Mouse (Mus musculus): ENCODE results near the gene Cit. TPM values are rescaled to one million over a fixed set of nuclear protein-coding genes. Genes with fewer than 3 reads are reported as not detected.

Cit gene
- polyA plus RNA-seq, 1 experiment from 2014 or later = 15.9 TPM

DNA sequence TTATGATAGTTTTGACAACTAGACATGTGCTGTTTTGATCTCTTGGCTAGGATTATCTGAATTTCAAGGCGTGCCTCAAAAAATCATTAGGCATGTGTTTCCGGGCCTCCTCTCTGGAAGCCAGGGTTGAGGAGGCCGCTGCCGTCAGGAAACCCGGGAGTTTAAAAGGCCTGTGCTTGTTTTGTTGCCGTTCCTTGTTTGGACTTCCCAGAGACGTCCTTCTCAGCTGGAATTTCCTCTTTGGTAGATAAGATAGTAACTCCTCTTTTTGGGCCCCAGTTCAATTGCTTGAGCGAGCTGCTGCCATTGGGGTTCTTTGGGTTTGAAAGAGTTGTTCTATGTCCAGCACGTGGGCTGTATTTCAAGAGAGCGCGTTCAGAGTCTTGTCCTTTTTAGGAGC lies 21.2 kb downstream of the Cit start:
- Histone ChIP-seq H3K9ac (ENCODE audit: low read length) (no peak overlapping the region), H3K27ac (replicated peaks in 1 of 2; ENCODE audit: control insufficient read depth in 1 of 2, insufficient read depth in 1 of 2, low read depth in 2 of 2, low read length in 2 of 2) (peak overlapping the region; percentile 4 to 61; a peak in 2 of 4 replicates), H3K4me2 (ENCODE audit: low read length) (no peak overlapping the region), H3K4me3 (ENCODE audit: control insufficient read depth in 1 of 2, insufficient read depth in 1 of 2, low read depth in 1 of 2, low read length in 2 of 2) (no peak overlapping the region), H3K27me3 (ENCODE audit: control insufficient read depth, insufficient read depth, low read length) (no peaks in the 10 kb centered on the region), H3K9me3 (ENCODE audit: control insufficient read depth, low read length) (no peaks in the 10 kb centered on the region), H3K4me1 (ENCODE audit: control insufficient read depth in 2 of 2, insufficient read depth in 2 of 2, low read length in 2 of 2) (peaks cover 4 to 11% of the 10 kb centered on the region in 2 experiments; a peak in 3 of 4 replicates), H3K36me3 (ENCODE audit: control insufficient read depth, insufficient read depth, low read length) (peaks cover 35% of the 10 kb centered on the region)
- 27% methylated on average over 11 of the region's 11 CpGs for WGBS
- ATAC-seq (ENCODE audit: insufficient number of reproducible peaks, insufficient read depth, low FRiP score, low read depth) = no peak

DNA sequence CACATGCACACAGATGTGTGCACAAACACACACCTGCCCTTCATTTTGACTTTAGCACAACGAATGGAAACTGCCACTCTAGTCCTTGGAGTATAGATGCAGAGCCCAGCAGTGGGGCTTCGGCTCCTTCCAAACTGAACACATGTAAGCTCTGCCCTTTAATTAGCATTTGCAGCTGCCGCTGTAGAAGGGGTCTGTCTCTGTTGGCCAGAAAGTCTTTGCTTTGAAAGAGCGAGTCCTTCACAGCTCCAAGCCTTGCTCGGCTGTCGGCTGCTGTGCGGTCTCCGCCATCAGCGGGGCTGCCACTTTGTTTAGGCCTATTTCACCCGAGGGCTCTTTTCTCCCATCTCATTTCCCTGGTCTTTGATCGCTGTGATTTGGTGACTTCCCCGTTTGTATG lies 23.5 kb downstream of the Cit start:
- no peak overlapping the region for H3K4me3 ChIP-seq (ENCODE audit: control insufficient read depth in 1 of 2, insufficient read depth in 1 of 2, low read depth in 1 of 2, low read length in 2 of 2)
- peaks cover 6 to 11% of the 10 kb centered on the region in 2 experiments; a peak in 3 of 4 replicates for H3K4me1 ChIP-seq (ENCODE audit: control insufficient read depth in 2 of 2, insufficient read depth in 2 of 2, low read length in 2 of 2)
- no peak for ATAC-seq (ENCODE audit: insufficient number of reproducible peaks, insufficient read depth, low FRiP score, low read depth)
- WGBS = 88% methylated on average over 12 of the region's 12 CpGs
- H3K9ac ChIP-seq (ENCODE audit: low read length) = no peak overlapping the region
- H3K27ac ChIP-seq (replicated peaks in 1 of 2; ENCODE audit: control insufficient read depth in 1 of 2, insufficient read depth in 1 of 2, low read depth in 2 of 2, low read length in 2 of 2) = no peak overlapping the region
- no peak overlapping the region for H3K4me2 ChIP-seq (ENCODE audit: low read length)
- no peaks in the 10 kb centered on the region for H3K9me3 ChIP-seq (ENCODE audit: control insufficient read depth, low read length)
- H3K27me3 ChIP-seq (ENCODE audit: control insufficient read depth, insufficient read depth, low read length) = no peaks in the 10 kb centered on the region
- H3K36me3 ChIP-seq (ENCODE audit: control insufficient read depth, insufficient read depth, low read length) = peaks cover 24% of the 10 kb centered on the region

DNA sequence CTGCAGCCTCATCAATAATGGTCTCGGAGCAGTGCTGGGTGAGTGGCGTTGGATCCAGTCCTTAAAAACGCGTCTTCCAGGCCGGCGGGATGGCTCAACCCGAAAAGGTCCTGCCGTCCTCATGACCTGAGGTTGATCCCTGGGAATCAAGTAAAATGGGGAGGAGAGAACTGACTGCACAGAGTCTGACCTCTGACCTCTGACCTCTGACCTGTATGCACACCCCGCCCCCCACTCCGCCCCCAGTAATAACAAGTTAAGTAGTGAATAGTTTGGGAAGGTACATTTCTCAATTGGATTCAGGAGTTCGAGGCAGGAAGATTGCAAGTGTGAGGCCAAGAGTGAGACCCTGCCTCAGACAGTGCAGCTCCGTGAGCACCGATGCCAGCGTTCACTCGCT lies 24.1 kb downstream of the Cit start:
- Histone ChIP-seq H3K27ac (replicated peaks in 1 of 2; ENCODE audit: control insufficient read depth in 1 of 2, insufficient read depth in 1 of 2, low read depth in 2 of 2, low read length in 2 of 2) (no peak overlapping the region), H3K4me1 (ENCODE audit: control insufficient read depth in 2 of 2, insufficient read depth in 2 of 2, low read length in 2 of 2) (peaks cover 6 to 11% of the 10 kb centered on the region in 2 experiments; a peak in 3 of 4 replicates), H3K9me3 (ENCODE audit: control insufficient read depth, low read length) (no peaks in the 10 kb centered on the region), H3K9ac (ENCODE audit: low read length) (no peak overlapping the region), H3K36me3 (ENCODE audit: control insufficient read depth, insufficient read depth, low read length) (peaks cover 24% of the 10 kb centered on the region), H3K27me3 (ENCODE audit: control insufficient read depth, insufficient read depth, low read length) (no peaks in the 10 kb centered on the region), H3K4me2 (ENCODE audit: low read length) (no peak overlapping the region), H3K4me3 (ENCODE audit: control insufficient read depth in 1 of 2, insufficient read depth in 1 of 2, low read depth in 1 of 2, low read length in 2 of 2) (no peak overlapping the region)
- 95% methylated on average over 15 of the region's 15 CpGs for WGBS
- ATAC-seq (ENCODE audit: insufficient number of reproducible peaks, insufficient read depth, low FRiP score, low read depth) = no peak

DNA sequence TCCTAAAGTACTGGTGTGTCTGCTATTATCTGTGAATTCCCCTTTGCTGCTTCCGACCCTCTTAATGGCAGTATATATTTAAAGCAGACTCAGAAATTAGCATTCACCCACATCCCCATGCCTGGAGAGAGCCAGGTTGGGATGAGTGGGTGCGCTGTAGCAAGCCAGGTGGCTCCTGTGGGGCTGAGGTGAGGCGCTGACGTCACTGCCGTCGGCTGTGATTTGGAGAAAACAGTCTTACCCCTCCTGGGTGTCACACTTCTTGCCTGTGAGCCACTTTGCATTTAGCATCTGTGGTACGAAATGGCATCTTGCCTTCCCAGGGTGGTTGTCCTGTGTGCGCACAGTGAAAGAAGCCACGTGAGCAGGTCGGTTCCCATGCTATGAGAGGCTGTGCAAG lies 26.1 kb downstream of the Cit start:
- no peaks in the 10 kb centered on the region for H3K9me3 ChIP-seq (ENCODE audit: control insufficient read depth, low read length)
- peaks cover 4 to 5% of the 10 kb centered on the region in 2 experiments; a peak in 3 of 4 replicates for H3K4me1 ChIP-seq (ENCODE audit: control insufficient read depth in 2 of 2, insufficient read depth in 2 of 2, low read length in 2 of 2)
- H3K4me2 ChIP-seq (ENCODE audit: low read length) = no peak overlapping the region
- peaks cover 36% of the 10 kb centered on the region for H3K36me3 ChIP-seq (ENCODE audit: control insufficient read depth, insufficient read depth, low read length)
- no peaks in the 10 kb centered on the region for H3K27me3 ChIP-seq (ENCODE audit: control insufficient read depth, insufficient read depth, low read length)
- H3K4me3 ChIP-seq (ENCODE audit: control insufficient read depth in 1 of 2, insufficient read depth in 1 of 2, low read depth in 1 of 2, low read length in 2 of 2) = no peak overlapping the region
- 87% methylated on average over 10 of the region's 10 CpGs for WGBS
- ATAC-seq (ENCODE audit: insufficient number of reproducible peaks, insufficient read depth, low FRiP score, low read depth) = no peak
- H3K27ac ChIP-seq (replicated peaks in 1 of 2; ENCODE audit: control insufficient read depth in 1 of 2, insufficient read depth in 1 of 2, low read depth in 2 of 2, low read length in 2 of 2) = no peak overlapping the region
- H3K9ac ChIP-seq (ENCODE audit: low read length) = no peak overlapping the region

DNA sequence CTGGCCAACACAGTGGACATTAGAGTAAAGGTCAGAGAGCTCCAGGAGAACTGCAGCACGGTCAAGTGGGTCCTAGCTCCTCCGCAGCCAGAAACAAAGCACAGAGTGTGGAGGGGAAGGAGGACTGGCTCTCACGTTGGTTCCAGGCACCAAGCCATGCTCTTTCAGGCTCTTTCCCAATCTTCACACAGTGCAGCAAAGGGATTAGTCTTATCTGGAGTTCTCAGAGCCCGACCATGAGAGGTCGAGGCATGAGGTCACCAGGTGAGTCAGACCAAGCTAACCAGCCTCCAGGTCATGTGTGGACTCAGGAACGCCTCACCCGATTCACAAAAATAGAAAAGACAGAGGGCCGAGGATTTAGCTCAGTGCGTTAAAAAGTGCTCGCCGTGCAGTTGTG lies 27.0 kb downstream of the Cit start:
- WGBS = 55% methylated on average over 11 of the region's 11 CpGs
- no peaks in the 10 kb centered on the region for H3K9me3 ChIP-seq (ENCODE audit: control insufficient read depth, low read length)
- H3K36me3 ChIP-seq (ENCODE audit: control insufficient read depth, insufficient read depth, low read length) = peaks cover 39% of the 10 kb centered on the region
- H3K27ac ChIP-seq (replicated peaks in 1 of 2; ENCODE audit: control insufficient read depth in 1 of 2, insufficient read depth in 1 of 2, low read depth in 2 of 2, low read length in 2 of 2) = no peak overlapping the region
- no peak overlapping the region for H3K9ac ChIP-seq (ENCODE audit: low read length)
- no peak for ATAC-seq (ENCODE audit: insufficient number of reproducible peaks, insufficient read depth, low FRiP score, low read depth)
- no peak overlapping the region for H3K4me3 ChIP-seq (ENCODE audit: control insufficient read depth in 1 of 2, insufficient read depth in 1 of 2, low read depth in 1 of 2, low read length in 2 of 2)
- peaks cover 0 to 2% of the 10 kb centered on the region in 2 experiments; a peak in 2 of 4 replicates for H3K4me1 ChIP-seq (ENCODE audit: control insufficient read depth in 2 of 2, insufficient read depth in 2 of 2, low read length in 2 of 2)
- H3K4me2 ChIP-seq (ENCODE audit: low read length) = no peak overlapping the region
- no peaks in the 10 kb centered on the region for H3K27me3 ChIP-seq (ENCODE audit: control insufficient read depth, insufficient read depth, low read length)

DNA sequence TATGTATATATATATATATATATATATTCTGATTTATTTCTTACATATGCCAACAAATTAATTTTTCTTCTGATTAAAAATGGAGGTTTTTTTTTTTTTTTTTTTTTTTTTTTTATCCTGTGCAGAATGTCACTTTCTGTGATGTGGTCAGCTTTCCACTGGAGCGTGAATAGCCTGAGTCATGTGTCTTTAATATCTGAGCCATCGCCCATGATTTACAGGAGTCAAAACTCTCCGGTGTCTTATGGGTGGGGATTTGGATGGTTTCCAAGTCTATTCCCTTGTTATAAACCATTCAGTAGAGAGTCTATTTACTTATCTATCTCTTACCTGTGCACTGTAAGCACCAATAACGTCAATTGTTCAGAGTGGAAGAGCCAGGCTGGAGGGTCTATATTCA lies 27.9 kb downstream of the Cit start:
- no peak overlapping the region for H3K9ac ChIP-seq (ENCODE audit: low read length)
- ATAC-seq (ENCODE audit: insufficient number of reproducible peaks, insufficient read depth, low FRiP score, low read depth) = no peak
- no peak overlapping the region for H3K27ac ChIP-seq (replicated peaks in 1 of 2; ENCODE audit: control insufficient read depth in 1 of 2, insufficient read depth in 1 of 2, low read depth in 2 of 2, low read length in 2 of 2)
- no peaks in the 10 kb centered on the region for H3K9me3 ChIP-seq (ENCODE audit: control insufficient read depth, low read length)
- H3K27me3 ChIP-seq (ENCODE audit: control insufficient read depth, insufficient read depth, low read length) = no peaks in the 10 kb centered on the region
- H3K4me3 ChIP-seq (ENCODE audit: control insufficient read depth in 1 of 2, insufficient read depth in 1 of 2, low read depth in 1 of 2, low read length in 2 of 2) = no peak overlapping the region
- 68% methylated on average over 4 of the region's 4 CpGs for WGBS
- H3K4me1 ChIP-seq (ENCODE audit: control insufficient read depth in 2 of 2, insufficient read depth in 2 of 2, low read length in 2 of 2) = peaks cover 0 to 2% of the 10 kb centered on the region in 2 experiments; a peak in 2 of 4 replicates
- H3K4me2 ChIP-seq (ENCODE audit: low read length) = no peak overlapping the region
- H3K36me3 ChIP-seq (ENCODE audit: control insufficient read depth, insufficient read depth, low read length) = peaks cover 39% of the 10 kb centered on the region

DNA sequence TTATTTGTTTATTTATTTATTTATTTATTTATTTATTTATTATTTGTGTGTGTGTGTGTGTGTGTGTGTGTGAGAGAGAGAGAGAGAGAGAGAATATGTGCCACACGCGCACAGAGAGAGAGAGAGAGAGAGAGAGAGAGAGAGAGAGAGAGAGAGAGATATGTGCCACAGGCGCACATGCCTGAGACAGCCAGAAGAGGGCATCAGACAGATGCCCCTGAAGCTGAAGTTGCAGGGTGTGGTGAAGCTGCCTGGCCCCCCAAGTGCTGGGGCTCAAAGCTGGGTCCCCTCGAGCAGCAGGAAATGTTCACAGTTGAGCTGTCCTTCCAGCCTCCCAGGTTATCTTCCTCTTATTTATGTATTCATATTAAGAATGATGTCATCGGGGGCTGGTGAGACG lies 32.3 kb downstream of the Cit start:
- WGBS = 90% methylated on average over 6 of the region's 6 CpGs
- Histone ChIP-seq H3K4me2 (ENCODE audit: low read length) (no peak overlapping the region), H3K36me3 (ENCODE audit: control insufficient read depth, insufficient read depth, low read length) (peaks cover 63% of the 10 kb centered on the region)

DNA sequence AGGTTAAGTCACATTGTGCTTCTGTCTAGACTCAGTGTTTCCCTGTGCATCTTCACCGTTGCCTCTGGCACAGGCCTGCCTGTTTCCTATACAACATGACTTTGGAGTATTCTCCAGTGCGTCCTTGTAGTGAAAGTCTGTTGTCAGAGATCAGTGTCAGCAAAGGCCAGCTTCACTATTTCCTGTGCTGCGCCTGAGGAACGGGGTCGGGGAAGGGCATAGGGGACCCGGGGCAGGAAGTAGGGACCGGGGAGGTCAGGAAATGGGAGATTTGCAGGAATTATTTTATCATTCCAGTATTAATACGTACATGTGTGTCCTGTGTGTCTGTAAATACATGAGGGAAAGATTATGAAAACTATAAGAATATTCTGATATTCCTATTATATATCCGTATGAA lies 37.1 kb downstream of the Cit start:
- no peaks in the 10 kb centered on the region for H3K9me3 ChIP-seq (ENCODE audit: control insufficient read depth, low read length)
- no peak for ATAC-seq (ENCODE audit: insufficient number of reproducible peaks, insufficient read depth, low FRiP score, low read depth)
- no peak overlapping the region for H3K27ac ChIP-seq (replicated peaks in 1 of 2; ENCODE audit: control insufficient read depth in 1 of 2, insufficient read depth in 1 of 2, low read depth in 2 of 2, low read length in 2 of 2)
- H3K9ac ChIP-seq (ENCODE audit: low read length) = no peak overlapping the region
- H3K4me1 ChIP-seq (ENCODE audit: control insufficient read depth in 2 of 2, insufficient read depth in 2 of 2, low read length in 2 of 2) = no peaks in the 10 kb centered on the region
- H3K27me3 ChIP-seq (ENCODE audit: control insufficient read depth, insufficient read depth, low read length) = no peaks in the 10 kb centered on the region
- 72% methylated on average over 9 of the region's 9 CpGs for WGBS
- H3K36me3 ChIP-seq (ENCODE audit: control insufficient read depth, insufficient read depth, low read length) = peaks cover 52% of the 10 kb centered on the region
- no peak overlapping the region for H3K4me2 ChIP-seq (ENCODE audit: low read length)
- H3K4me3 ChIP-seq (ENCODE audit: control insufficient read depth in 1 of 2, insufficient read depth in 1 of 2, low read depth in 1 of 2, low read length in 2 of 2) = no peak overlapping the region

More for the DNA sequence above, 32.3 kb downstream of the Cit start:
- Histone ChIP-seq H3K4me1 (ENCODE audit: control insufficient read depth in 2 of 2, insufficient read depth in 2 of 2, low read length in 2 of 2) (no peaks in the 10 kb centered on the region; a peak in 1 of 4 replicates), H3K27me3 (ENCODE audit: control insufficient read depth, insufficient read depth, low read length) (no peaks in the 10 kb centered on the region), H3K9ac (ENCODE audit: low read length) (no peak overlapping the region), H3K9me3 (ENCODE audit: control insufficient read depth, low read length) (no peaks in the 10 kb centered on the region), H3K4me3 (ENCODE audit: control insufficient read depth in 1 of 2, insufficient read depth in 1 of 2, low read depth in 1 of 2, low read length in 2 of 2) (no peak overlapping the region), H3K27ac (replicated peaks in 1 of 2; ENCODE audit: control insufficient read depth in 1 of 2, insufficient read depth in 1 of 2, low read depth in 2 of 2, low read length in 2 of 2) (no peak overlapping the region)
- ATAC-seq (ENCODE audit: insufficient number of reproducible peaks, insufficient read depth, low FRiP score, low read depth) = no peak
